Mouse (Mus musculus) cortical plate, adult 2 months (tissue): Measurements from ENCODE around the gene Myh9.

ENCODE experiments used
- CTCF ChIP-seq: fragments of 200-500 bp; IDR thresholded peaks from 2 replicates; pipeline ENCODE4 v1.5.1; 2011; ENCODE audit warnings: mild to moderate bottlenecking, control low read depth, low read length; ENCODE audit not compliant: insufficient read depth; ENCODE audit errors: extremely low read depth
- POLR2A ChIP-seq: fragments of 200-500 bp; IDR thresholded peaks from 2 replicates; pipeline ENCODE4 v1.6.1; 2011; ENCODE audit warnings: mild to moderate bottlenecking, low read length, control low read depth; ENCODE audit not compliant: insufficient read depth; ENCODE audit errors: extremely low read depth

DNA sequence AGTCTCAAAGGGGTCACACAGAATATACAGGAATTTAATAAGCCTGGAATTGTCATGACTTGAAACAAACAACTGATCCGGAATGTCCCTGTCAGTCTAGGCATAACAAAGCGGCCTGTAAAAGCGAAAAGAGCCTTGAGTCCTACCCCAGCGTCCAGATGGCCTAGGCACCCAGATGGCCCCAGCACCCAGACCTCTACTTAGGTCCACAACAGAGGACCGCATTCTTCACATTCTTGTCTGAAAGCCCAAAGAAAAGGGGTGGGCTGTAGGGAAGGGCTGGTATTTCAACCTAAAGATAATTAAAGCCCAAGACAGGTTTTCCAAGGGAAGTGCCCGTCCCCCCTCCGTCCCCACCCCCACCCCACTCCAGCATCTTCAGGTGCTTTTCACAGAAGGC lies 14.6 kb downstream of the Myh9 start:
- TF ChIP-seq CTCF (no peak), POLR2A (no peak)
